Mouse (Mus musculus) heart, adult 2 months (tissue): ENCODE results near the gene Dhrs7c.

Experiments used
- CTCF ChIP-seq: fragments of 200-600 bp; IDR thresholded peaks from 2 replicates; pipeline ENCODE4 v1.8.1; 2022; ENCODE audit warnings: antibody characterized with exemption, mild to moderate bottlenecking, moderate library complexity
- POLR2A ChIP-seq: fragments of 200-500 bp; IDR thresholded peaks from 2 replicates; pipeline ENCODE4 v1.6.1; 2011; ENCODE audit warnings: mild to moderate bottlenecking, low read depth, low read length, control low read depth; ENCODE audit not compliant: insufficient read depth

GRCm38 (mm10) chr11:67771053-67771452 is 26.9 kb upstream of the Dhrs7c start, which contains the start of gene Glp2r:
- TF ChIP-seq CTCF (no peak), POLR2A (no peak)
